Mouse (Mus musculus) forebrain, embryonic 11.5 days (tissue): ENCODE results near the gene Stx6. TPM values are rescaled to one million over a fixed set of nuclear protein-coding genes. Genes with fewer than 3 reads are reported as not detected.

Source experiments
- ATAC-seq: fragments of 200-750 bp; cut with Nextera tagmentation; replicated peaks from 2 replicates; pipeline ENCODE4 v1.8.0; 2017; ENCODE audit warnings: moderate TSS enrichment; ENCODE audit not compliant: low FRiP score
- DNase-seq: peaks from one replicate; pipeline ENCODE4 v3.0.0-alpha.2; 2017; ENCODE audit warnings: low spot score
- H3K27ac ChIP-seq: fragments of 300-500 bp; sonication (generic); 2 replicates; pipeline ENCODE4 v1.5.1; 2014; ENCODE audit warnings: low read depth, low read length
- H3K27me3 ChIP-seq: fragments of 300-500 bp; sonication (generic); 2 replicates; pipeline ENCODE4 v1.6.1; 2014; ENCODE audit warnings: mild to moderate bottlenecking, low read length, mixed read lengths; ENCODE audit not compliant: control insufficient read depth, insufficient read depth
- H3K36me3 ChIP-seq: fragments of 300-500 bp; sonication (generic); 2 replicates; pipeline ENCODE4 v1.6.1; 2014; ENCODE audit warnings: mild to moderate bottlenecking, low read length, moderate library complexity, mixed read lengths; ENCODE audit not compliant: control insufficient read depth, insufficient read depth
- H3K4me1 ChIP-seq: fragments of 300-500 bp; sonication (generic); replicated peaks from 2 replicates; pipeline ENCODE4 v1.6.1; 2014; ENCODE audit warnings: low read length, mixed read lengths; ENCODE audit not compliant: control insufficient read depth, insufficient read depth
- H3K4me2 ChIP-seq: fragments of 300-500 bp; sonication (generic); 2 replicates; pipeline ENCODE4 v1.6.1; 2014; ENCODE audit warnings: low read depth, mild to moderate bottlenecking, low read length, moderate library complexity, mixed read lengths; ENCODE audit not compliant: severe bottlenecking
- H3K4me3 ChIP-seq: fragments of 300-500 bp; sonication (generic); 2 replicates; pipeline ENCODE4 v1.5.1; 2014; ENCODE audit warnings: low read depth, low read length
- H3K9ac ChIP-seq: fragments of 300-500 bp; sonication (generic); 2 replicates; pipeline ENCODE4 v1.6.1; 2014; ENCODE audit warnings: low read length
- H3K9me3 ChIP-seq: fragments of 300-500 bp; sonication (generic); 2 replicates; pipeline ENCODE4 v1.6.1; 2016; ENCODE audit warnings: low read length, mixed read lengths; ENCODE audit not compliant: control insufficient read depth
- WGBS: fragments of 180-500 bp; shearing (Covaris S2); extraction: QIAGEN DNeasy Blood & Tissue Kit; methylation state at CpG from one replicate; pipeline ENCODE4 v1.1.7; 2014; 5-methylcytosine and 5-hydroxymethylcytosine counted together
- polyA plus RNA-seq: library from polyadenylated mRNA; unstranded; fragments of >200 nt; fragmentation: Nextera tagmentation; extraction: Ambion mirVana; gene quantifications from 2 replicates; pipeline ENCODE4 v1.2.1, GENCODE M21; 2014

The Stx6 gene
- polyA plus RNA-seq: 102 and 119 TPM in 2 replicates

- no peaks in the 10 kb centered on the region for H3K27me3 ChIP-seq
- no peaks in the 10 kb centered on the region for H3K36me3 ChIP-seq
- peak; percentile 99 for DNase-seq
- peak; percentile 99 for ATAC-seq
- H3K4me1 ChIP-seq: peaks cover 2% of the 10 kb centered on the region; the same call in 1 of the 2 replicates
- H3K9me3 ChIP-seq: no peaks in the 10 kb centered on the region
- H3K4me2 ChIP-seq: peak within 1 kb of the TSS; percentile 72
- H3K27ac ChIP-seq: peak within 1 kb of the TSS; percentile 66
- 3% methylated on average over 43 of the region's 48 CpGs for WGBS
- peak within 1 kb of the TSS; percentile 93 for H3K9ac ChIP-seq
- H3K4me3 ChIP-seq: peak within 1 kb of the TSS; percentile 96
Observed at GRCm38 (mm10) chr1:155158141-155158969, at the start of gene Stx6. Gene Stx6, plus strand, starts transcription at chr1:155158715.

- Histone ChIP-seq H3K9ac (no peak overlapping the region; the same call in 1 of the 2 replicates), H3K27me3 (no peaks in the 10 kb centered on the region), H3K27ac (no peak overlapping the region), H3K4me3 (no peak overlapping the region), H3K4me2 (no peak overlapping the region), H3K4me1 (peaks cover 19% of the 10 kb centered on the region), H3K9me3 (no peaks in the 10 kb centered on the region), H3K36me3 (no peaks in the 10 kb centered on the region)
- DNase-seq (no peak), ATAC-seq (no peak)
- WGBS: 15% methylated on average over 18 of the region's 18 CpGs
Observed at GRCm38 (mm10) chr1:155109387-155110350, 48.8 kb upstream of the Stx6 start.

GRCm38 (mm10) chr1:155111491-155111890, 47.0 kb upstream of the Stx6 start:
- Histone ChIP-seq H3K27ac (no peak overlapping the region), H3K27me3 (no peaks in the 10 kb centered on the region), H3K4me1 (peaks cover 19% of the 10 kb centered on the region), H3K4me2 (no peak overlapping the region), H3K36me3 (no peaks in the 10 kb centered on the region), H3K9me3 (no peaks in the 10 kb centered on the region), H3K4me3 (no peak overlapping the region), H3K9ac (no peak overlapping the region)
- 4% methylated on average over 6 of the region's 6 CpGs for WGBS
- ATAC-seq (peak; percentile 79), DNase-seq (peak; percentile 60)

DNA sequence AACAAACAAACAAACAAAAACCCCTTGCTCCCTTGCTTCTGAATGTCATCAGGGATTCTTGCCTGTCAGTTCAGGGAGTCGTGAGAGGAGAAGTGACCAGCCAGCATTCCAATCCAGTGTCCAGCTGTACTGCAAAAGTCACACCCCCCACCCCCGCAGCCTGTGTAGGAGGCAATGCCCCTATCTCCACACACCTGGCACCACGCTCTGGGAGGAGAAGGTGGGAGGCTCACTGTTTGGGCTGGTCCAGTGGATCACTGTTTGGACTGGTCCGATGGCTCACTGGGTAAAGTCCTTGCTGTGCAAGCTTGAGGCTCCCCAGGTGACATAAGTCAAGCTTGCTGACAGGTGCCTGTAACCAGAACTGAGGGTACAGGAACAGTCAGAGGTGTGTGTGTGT, 46.4 kb upstream of the Stx6 start:
- 20% methylated on average over 4 of the region's 4 CpGs for WGBS
- Histone ChIP-seq H3K27me3 (no peaks in the 10 kb centered on the region), H3K36me3 (no peaks in the 10 kb centered on the region), H3K4me1 (peaks cover 19% of the 10 kb centered on the region), H3K4me3 (no peak overlapping the region), H3K27ac (no peak overlapping the region), H3K9me3 (no peaks in the 10 kb centered on the region), H3K4me2 (no peak overlapping the region), H3K9ac (no peak overlapping the region)
- peak; percentile 44 for ATAC-seq
- DNase-seq: no peak

DNA sequence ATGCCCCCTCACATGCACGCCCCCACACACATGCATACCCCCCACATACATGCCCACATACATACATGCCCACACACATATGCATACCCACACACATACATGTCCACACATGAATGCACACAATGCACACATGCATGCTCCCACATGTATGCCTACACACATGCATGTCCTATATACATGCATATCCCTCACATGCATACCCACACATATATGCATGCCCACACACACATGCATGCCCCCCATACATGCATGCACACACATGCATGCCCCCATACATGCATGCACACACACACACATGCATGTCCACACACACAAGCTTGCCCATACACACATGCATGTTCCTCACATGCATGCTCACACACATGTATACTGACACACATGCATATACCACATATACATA, 45.6 kb upstream of the Stx6 start:
- Histone ChIP-seq H3K36me3 (no peaks in the 10 kb centered on the region), H3K9ac (no peak overlapping the region), H3K4me3 (no peak overlapping the region), H3K4me2 (no peak overlapping the region), H3K9me3 (no peaks in the 10 kb centered on the region), H3K27me3 (no peaks in the 10 kb centered on the region), H3K4me1 (peaks cover 19% of the 10 kb centered on the region), H3K27ac (no peak overlapping the region)
- WGBS: 95% methylated on average over 1 of the region's 1 CpGs
- ATAC-seq (no peak), DNase-seq (no peak)

GRCm38 (mm10) chr1:155113946-155114345, 44.6 kb upstream of the Stx6 start:
- Histone ChIP-seq H3K4me1 (peaks cover 17% of the 10 kb centered on the region), H3K9ac (no peak overlapping the region), H3K27me3 (no peaks in the 10 kb centered on the region), H3K4me2 (no peak overlapping the region), H3K4me3 (no peak overlapping the region), H3K27ac (no peak overlapping the region), H3K36me3 (no peaks in the 10 kb centered on the region), H3K9me3 (no peaks in the 10 kb centered on the region)
- 10% methylated on average over 3 of the region's 3 CpGs for WGBS
- DNase-seq (no peak), ATAC-seq (no peak)

- DNase-seq (no peak), ATAC-seq (no peak)
- Histone ChIP-seq H3K36me3 (no peaks in the 10 kb centered on the region), H3K4me3 (no peak overlapping the region), H3K4me2 (no peak overlapping the region), H3K27me3 (no peaks in the 10 kb centered on the region), H3K4me1 (no peaks in the 10 kb centered on the region), H3K9ac (no peak overlapping the region), H3K9me3 (no peaks in the 10 kb centered on the region), H3K27ac (no peak overlapping the region)
- WGBS: 86% methylated on average over 1 of the region's 1 CpGs
Observed at GRCm38 (mm10) chr1:155119719-155120118, 38.8 kb upstream of the Stx6 start.

DNA sequence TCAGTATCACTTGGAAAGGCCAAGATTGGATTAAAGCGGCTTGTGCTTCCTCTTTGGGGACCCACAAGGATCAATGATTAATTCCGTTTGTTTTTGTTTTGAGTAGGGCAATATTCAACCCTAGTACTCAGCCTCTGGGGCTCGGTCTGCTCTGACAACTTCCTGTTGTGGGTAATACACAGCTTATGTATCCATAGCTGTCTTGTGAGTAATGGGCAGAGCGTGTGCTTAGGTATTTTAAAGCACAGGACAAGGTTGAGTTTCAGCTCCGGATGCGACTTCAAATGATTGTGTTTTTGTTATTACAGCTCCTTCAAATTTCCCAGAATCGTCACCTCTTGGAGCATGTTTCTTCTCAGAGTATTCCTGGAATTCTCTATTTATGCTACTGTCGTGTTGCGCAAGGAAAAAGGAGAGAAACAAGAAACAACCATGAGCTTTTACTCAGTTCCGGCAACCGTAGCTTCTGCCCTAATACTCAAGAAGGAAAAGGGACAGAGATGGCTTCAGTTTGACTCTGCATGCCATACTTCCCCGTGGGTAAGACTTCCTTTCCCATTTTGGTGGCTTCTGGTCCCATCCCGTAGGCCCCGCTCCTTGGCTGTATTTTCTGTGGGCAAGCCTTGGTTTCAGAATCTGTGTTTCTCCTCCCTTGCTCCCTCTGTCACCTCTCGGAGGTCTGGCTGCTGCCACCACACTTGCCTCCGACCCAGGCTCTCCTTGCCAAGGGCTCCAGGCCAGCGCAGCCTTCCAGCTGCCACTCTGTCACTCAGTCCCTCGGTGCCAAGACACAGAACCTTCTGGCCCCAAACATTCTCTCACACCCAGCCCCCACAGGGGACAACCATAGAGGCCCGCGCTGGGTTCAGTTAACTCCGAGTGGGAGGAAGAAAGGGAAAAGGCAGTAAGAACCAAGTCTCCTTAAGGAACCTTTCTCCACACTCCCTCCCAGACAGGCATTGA, 36.3 kb upstream of the Stx6 start:
- no peak for DNase-seq
- Histone ChIP-seq H3K9ac (no peak overlapping the region), H3K27me3 (no peaks in the 10 kb centered on the region), H3K4me1 (no peaks in the 10 kb centered on the region), H3K27ac (no peak overlapping the region), H3K9me3 (no peaks in the 10 kb centered on the region), H3K36me3 (no peaks in the 10 kb centered on the region), H3K4me3 (no peak overlapping the region), H3K4me2 (no peak overlapping the region)
- 84% methylated on average over 21 of the region's 21 CpGs for WGBS
- ATAC-seq: no peak
